Comparison of ENCODE assay signal across 8 mouse cellular contexts in genomic region chr1:64066320-64067254, GRCm38 (mm10). TPM values are rescaled to one million over a fixed set of nuclear protein-coding genes. Genes with fewer than 3 reads are reported as not detected.
A peak's percentile ranks its signal among the peaks of the same experiment; 100 is the strongest.
DNase-seq lines count a peak whose midpoint lies in the region; ATAC-seq lines count a peak whose summit lies in the region.

No protein-coding gene starts in this region.

- no peak overlapping the region for H3K4me3 ChIP-seq in kidney, embryonic 15.5 days (replicated peaks)
- H3K4me3 ChIP-seq in hindbrain, embryonic 14.5 days (replicated peaks; ENCODE audit: low read length), result no peak overlapping the region
- peak overlapping the region; percentile 18; the same call in 1 of the 2 replicates for H3K4me3 ChIP-seq in midbrain, embryonic 10.5 days

- no peak overlapping the region for H3K27ac ChIP-seq in kidney, embryonic 15.5 days
- peak overlapping the region; percentile 79 for H3K27ac ChIP-seq in hindbrain, embryonic 14.5 days
- peak overlapping the region; percentile 74 for H3K27ac ChIP-seq in midbrain, embryonic 10.5 days (replicated peaks)

- DNase-seq in kidney, adult 9 months, result no peak
- peak; percentile 85 for DNase-seq in hindbrain, embryonic 14.5 days (ENCODE audit: low spot score)
- DNase-seq in midbrain, embryonic 10.5 days (ENCODE audit: low spot score), result peak; percentile 60
- DNase-seq in right cerebral cortex, postnatal 4 days, result peak; percentile 15
- DNase-seq in liver, result no peak
- no peak for DNase-seq in urinary bladder, postnatal 25 days (ENCODE audit: low spot score)
- DNase-seq in ovary, adult 18-20 months (ENCODE audit: low spot score), result no peak

- H3K9ac ChIP-seq in kidney, embryonic 15.5 days, result no peak overlapping the region
- peak overlapping the region; percentile 0; the same call in 1 of the 2 replicates for H3K9ac ChIP-seq in hindbrain, embryonic 14.5 days

- H3K36me3 ChIP-seq in kidney, embryonic 15.5 days, result no peaks in the 10 kb centered on the region
- H3K36me3 ChIP-seq in hindbrain, embryonic 14.5 days (replicated peaks; ENCODE audit: control insufficient read depth, insufficient read depth), result no peaks in the 10 kb centered on the region
- H3K36me3 ChIP-seq in midbrain, embryonic 10.5 days, result no peaks in the 10 kb centered on the region

- 69% methylated on average over 10 of the region's 10 CpGs for WGBS in kidney, embryonic 15.5 days
- 12% methylated on average over 10 of the region's 10 CpGs for WGBS in hindbrain, embryonic 14.5 days
- 29% methylated on average over 10 of the region's 10 CpGs for WGBS in midbrain, embryonic 10.5 days

- no peaks in the 10 kb centered on the region for H3K27me3 ChIP-seq in kidney, embryonic 15.5 days
- H3K27me3 ChIP-seq in hindbrain, embryonic 14.5 days (ENCODE audit: control insufficient read depth, insufficient read depth, low read length), result no peaks in the 10 kb centered on the region
- peaks cover 9% of the 10 kb centered on the region; the same call in 1 of the 2 replicates for H3K27me3 ChIP-seq in midbrain, embryonic 10.5 days (ENCODE audit: low read depth, poor library complexity, severe bottlenecking)

- ATAC-seq in kidney, embryonic 15.5 days (replicated peaks; ENCODE audit: low FRiP score), result 0 out of 2 replicates have a peak, but pooled peaks have one; percentile 22
- peak; percentile 96 for ATAC-seq in hindbrain, embryonic 14.5 days (ENCODE audit: low FRiP score)

- no peak overlapping the region for H3K4me2 ChIP-seq in kidney, embryonic 15.5 days
- peak overlapping the region; percentile 21 for H3K4me2 ChIP-seq in hindbrain, embryonic 14.5 days (replicated peaks)

- no peaks in the 10 kb centered on the region for H3K9me3 ChIP-seq in kidney, embryonic 15.5 days (replicated peaks)
- H3K9me3 ChIP-seq in hindbrain, embryonic 14.5 days (ENCODE audit: control insufficient read depth, low read length), result no peaks in the 10 kb centered on the region
- H3K9me3 ChIP-seq in midbrain, embryonic 10.5 days (replicated peaks), result no peaks in the 10 kb centered on the region

- H3K4me1 ChIP-seq in kidney, embryonic 15.5 days, result peaks cover 2% of the 10 kb centered on the region; the same call in 1 of the 2 replicates
- peaks cover 92% of the 10 kb centered on the region for H3K4me1 ChIP-seq in hindbrain, embryonic 14.5 days (replicated peaks; ENCODE audit: control insufficient read depth, insufficient read depth, low read length)
- H3K4me1 ChIP-seq in midbrain, embryonic 10.5 days, result peaks cover 57% of the 10 kb centered on the region

RNA-seq across cellular contexts. Expression of gene Klf7, which starts 55.5 kb away (rescaled TPM):
- polyA plus RNA-seq in kidney, embryonic 15.5 days (2015; fragmentation: Nextera tagmentation; extraction: Ambion mirVana), result 23.3 and 23.9 TPM in 2 replicates
- polyA plus RNA-seq in hindbrain, embryonic 14.5 days (2014; fragmentation: Nextera tagmentation; extraction: Ambion mirVana), result 80.1 and 86.6 TPM in 2 replicates
- 21.2 and 27.0 TPM in 2 replicates for polyA plus RNA-seq in midbrain, embryonic 10.5 days (2016; fragmentation: Nextera tagmentation; extraction: Ambion mirVana)

Comparison
In these comparisons a context has a peak if more than half of its experiments do, and no peak if none do; other contexts are left out.
1. DNase-seq: peak in hindbrain, embryonic 14.5 days (single experiment), midbrain, embryonic 10.5 days (single experiment) and right cerebral cortex, postnatal 4 days (single experiment); none in kidney, adult 9 months (single experiment), liver (single experiment), urinary bladder, postnatal 25 days (single experiment) and ovary, adult 18-20 months (single experiment).